Mouse (Mus musculus) megakaryocyte, embryonic 14.5 days (primary cell): ENCODE results near the gene Dars.

Source experiments
- FLI1 ChIP-seq: IDR thresholded peaks from 2 replicates; pipeline ENCODE4 v1.6.1; 2012; ENCODE audit warnings: low read length, inconsistent platforms, mixed read lengths
- GATA1 ChIP-seq: IDR thresholded peaks from 3 replicates; pipeline ENCODE4 v1.6.1; 2012; ENCODE audit warnings: mixed read lengths, low read length, inconsistent platforms, borderline replicate concordance

GRCm38 (mm10) chr1:128405041-128405481 is 12.1 kb downstream of the Dars start:
- no peak for TF ChIP-seq GATA1
- no peak for TF ChIP-seq FLI1
